Mouse (Mus musculus) cerebellum, adult (tissue): ENCODE measurements at regions not wholly inside any gene's neighbourhood (a gene's known extent, or its start where the extent isn't known, plus 50 kb on each side); places are given as distances from the start of the nearest gene placed in this dataset.
A peak's percentile ranks its signal among the peaks of the same experiment; 100 is the strongest.

Source experiments
- ATAC-seq: cut with Nextera tagmentation; 2 replicates; pipeline ENCODE4 v1.9.2; 2017; ENCODE audit warnings: mild to moderate bottlenecking, moderate library complexity, mixed read lengths; ENCODE audit not compliant: insufficient number of reproducible peaks, low FRiP score, low TSS enrichment

DNA sequence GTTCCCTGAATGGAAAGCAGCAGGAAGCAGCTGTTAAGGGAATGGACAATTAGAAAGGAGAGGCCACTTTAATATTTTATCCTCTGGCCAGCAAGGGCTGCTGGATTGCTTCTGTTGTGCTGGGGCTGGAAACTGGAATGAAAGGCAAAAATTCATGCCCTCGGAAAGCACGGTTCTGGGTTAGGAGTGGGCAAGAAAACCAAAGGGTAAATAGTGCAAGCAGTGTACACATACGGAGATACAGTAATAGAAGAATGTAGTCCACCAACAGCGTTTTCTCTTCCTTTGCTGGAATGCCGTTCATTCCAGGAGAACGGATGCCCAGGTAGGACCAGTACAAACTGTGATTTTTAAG is 50.8 kb upstream of the Zfr start:
- no peak; the same call in 1 of the 2 replicates for ATAC-seq

DNA sequence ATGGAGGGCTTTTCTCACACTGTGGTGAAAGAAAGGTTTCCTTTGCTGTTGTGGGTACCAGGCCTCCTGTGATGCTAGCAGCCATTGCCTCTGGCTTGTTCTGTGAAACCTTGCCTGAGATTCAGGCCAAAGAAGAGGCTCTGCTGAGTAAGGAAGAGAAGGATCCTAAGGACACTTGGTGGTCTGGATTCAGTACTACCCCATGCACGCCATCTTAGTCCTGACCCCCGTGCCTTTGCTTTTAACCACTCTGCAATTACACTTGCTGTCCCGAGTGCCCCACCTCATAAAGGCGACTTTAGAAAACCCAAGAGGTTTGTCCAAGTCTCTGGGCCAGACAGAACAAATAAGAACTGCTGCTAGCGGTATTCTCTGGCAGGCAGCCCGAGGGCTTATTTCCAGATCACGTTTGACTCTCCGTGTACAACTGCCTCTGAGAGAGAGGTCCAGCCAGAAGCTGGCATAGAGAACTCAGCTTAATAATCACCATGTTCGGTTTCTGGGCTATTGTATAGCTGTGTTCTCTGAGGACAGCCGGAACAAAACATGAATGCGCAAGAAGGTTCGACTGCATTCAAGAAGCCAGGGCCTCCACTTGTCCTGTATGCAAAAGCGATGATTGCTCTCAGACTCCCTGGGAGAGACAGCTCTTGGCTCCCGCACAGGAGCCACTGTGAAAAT is 51.3 kb upstream of the Zfr start:
- ATAC-seq: peak; percentile 77

DNA sequence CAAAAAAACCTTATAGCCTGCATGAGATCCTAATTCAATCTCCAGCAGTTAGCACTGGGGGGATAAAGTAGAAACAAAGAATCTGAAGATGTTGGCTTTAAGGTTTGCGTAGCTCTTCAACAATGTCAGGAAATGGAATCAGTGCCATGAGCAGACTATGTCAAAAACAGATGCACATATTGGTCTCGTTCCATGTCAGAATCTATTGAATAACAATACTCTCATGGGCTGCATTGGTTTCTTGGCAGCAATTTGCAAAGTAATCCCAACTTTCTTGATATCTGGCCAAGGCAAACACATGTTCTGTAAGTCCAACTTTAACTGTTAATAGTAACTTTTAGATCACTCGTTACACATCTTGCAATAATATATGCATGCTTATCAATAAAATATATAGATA is 58.1 kb upstream of the Sub1 start:
- no peak for ATAC-seq

DNA sequence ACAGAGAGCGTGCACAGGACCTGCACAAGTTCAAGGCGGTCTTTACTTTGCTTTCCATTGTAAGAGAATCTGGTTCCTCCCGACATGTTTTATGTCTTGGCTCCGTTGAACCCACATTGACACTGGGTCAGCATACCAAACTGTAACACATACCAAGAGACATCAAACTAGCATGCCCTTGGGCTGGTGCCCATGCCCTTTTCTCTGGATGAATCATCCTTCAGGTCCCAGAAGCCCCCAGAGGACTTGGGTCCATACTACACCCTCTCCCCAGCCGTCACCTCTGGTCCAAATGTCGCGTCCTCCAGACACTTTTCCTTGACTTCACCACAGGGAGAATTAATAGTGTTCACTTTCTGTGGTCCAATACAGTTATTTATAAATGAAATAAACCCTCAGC is 56.8 kb upstream of the Sub1 start:
- ATAC-seq: no peak

DNA sequence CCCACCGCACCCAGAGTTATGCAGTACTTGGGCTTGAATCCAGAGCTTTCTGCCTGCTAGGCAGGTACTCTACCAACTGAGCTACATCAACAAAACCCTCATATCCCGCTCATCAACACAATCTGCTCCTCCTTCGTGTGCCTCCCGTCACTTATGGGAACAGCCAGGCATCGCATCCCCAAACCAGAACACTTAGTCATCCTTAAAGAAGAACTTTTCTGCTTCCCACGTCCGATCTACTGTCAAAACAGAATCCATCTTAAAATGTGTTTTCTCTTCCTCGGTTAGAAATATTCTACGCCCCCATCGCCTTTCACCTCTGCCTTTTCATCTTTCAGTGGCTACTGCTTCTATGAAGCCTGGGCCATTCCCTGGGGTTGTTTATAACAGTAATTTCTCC is 52.2 kb upstream of the Sub1 start:
- ATAC-seq: no peak

DNA sequence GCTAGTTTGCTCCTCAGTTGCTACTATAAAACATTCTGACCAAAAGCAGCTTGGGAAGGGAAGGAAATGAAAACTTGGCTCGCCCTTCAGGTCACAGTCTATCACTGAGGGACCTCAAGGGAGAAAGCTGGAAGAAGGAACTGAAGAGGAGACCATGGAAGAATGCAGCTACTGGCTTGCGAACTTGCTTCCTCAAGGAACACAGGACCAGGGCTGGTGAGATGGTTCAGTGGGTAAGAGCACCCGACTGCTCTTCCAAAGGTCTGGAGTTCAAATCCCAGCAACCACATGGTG is 51.4 kb upstream of the Sub1 start:
- no peak for ATAC-seq

DNA sequence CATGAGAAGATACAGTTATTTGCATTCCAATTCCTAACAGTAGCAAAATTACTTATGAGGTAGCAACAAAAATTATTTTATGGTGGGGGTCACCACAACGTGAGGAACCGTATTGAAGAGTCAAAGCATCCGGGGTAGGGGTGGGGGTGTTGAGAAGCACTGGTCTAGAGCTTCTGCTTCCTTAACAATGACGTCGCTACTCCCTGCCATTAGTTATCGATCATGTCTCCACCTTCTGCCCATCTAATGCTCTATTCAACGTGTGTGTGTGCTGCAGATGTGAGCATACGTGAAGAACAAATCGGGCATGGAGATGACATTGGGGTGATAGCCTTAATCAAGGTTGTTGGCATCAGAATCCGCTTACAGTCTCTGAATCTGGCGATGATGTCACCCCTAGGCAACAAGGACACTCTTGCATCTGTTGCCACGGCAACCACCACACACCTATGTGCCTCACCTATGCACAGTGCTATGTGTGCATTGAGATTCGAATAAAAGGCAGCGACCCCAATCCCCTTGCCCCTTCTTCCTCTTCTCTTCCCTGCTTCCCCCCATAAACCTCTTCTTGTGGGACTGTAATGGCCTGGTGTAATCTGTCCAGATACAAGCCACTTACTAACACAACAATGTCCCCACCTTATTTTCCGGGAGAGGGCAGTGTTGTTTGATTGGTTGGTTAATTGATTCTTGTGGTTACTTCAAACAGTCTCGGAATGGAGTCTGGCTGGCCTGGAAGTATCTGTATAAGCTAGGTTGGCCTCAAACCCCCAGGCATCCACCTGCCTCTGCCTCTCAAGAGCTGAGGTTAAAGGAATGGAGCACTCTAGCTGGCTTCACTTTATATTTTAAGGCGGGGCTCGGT is 50.8 kb upstream of the Sub1 start:
- ATAC-seq: no peak
